Mouse (Mus musculus) lung, embryonic 14.5 days (tissue): Measurements from ENCODE around the gene Hcrtr1. TPM values are rescaled to one million over a fixed set of nuclear protein-coding genes. Genes with fewer than 3 reads are reported as not detected.

Source experiments
- ATAC-seq: fragments of 200-750 bp; cut with Nextera tagmentation; 2 replicates; pipeline ENCODE4 v1.8.0; 2017; ENCODE audit warnings: mild to moderate bottlenecking, moderate TSS enrichment, moderate library complexity; ENCODE audit not compliant: insufficient read depth
- DNase-seq: peaks from one replicate; pipeline ENCODE4 v3.0.0-alpha.2; 2015
- H3K27ac ChIP-seq: fragments of 300-500 bp; sonication (generic); 2 replicates; pipeline ENCODE4 v1.5.1; 2014; ENCODE audit warnings: low read depth, mild to moderate bottlenecking, moderate library complexity
- H3K27me3 ChIP-seq: fragments of 300-500 bp; sonication (generic); 2 replicates; pipeline ENCODE4 v1.6.1; 2014; ENCODE audit warnings: low read length, control low read depth; ENCODE audit not compliant: insufficient read depth
- H3K36me3 ChIP-seq: fragments of 300-500 bp; sonication (generic); 2 replicates; pipeline ENCODE4 v1.6.1; 2014; ENCODE audit warnings: control low read depth; ENCODE audit not compliant: insufficient read depth
- H3K4me1 ChIP-seq: fragments of 300-500 bp; sonication (generic); 2 replicates; pipeline ENCODE4 v1.6.1; 2014; ENCODE audit warnings: antibody characterized with exemption, control low read depth; ENCODE audit not compliant: insufficient read depth
- H3K4me2 ChIP-seq: fragments of 300-500 bp; sonication (generic); 2 replicates; pipeline ENCODE4 v1.6.1; 2014; ENCODE audit warnings: mild to moderate bottlenecking
- H3K4me3 ChIP-seq: fragments of 300-500 bp; sonication (generic); 2 replicates; pipeline ENCODE4 v1.5.1; 2014; ENCODE audit warnings: low read depth, low read length
- H3K9ac ChIP-seq: fragments of 300-500 bp; sonication (generic); 2 replicates; pipeline ENCODE4 v1.6.1; 2014
- H3K9me3 ChIP-seq: fragments of 300-500 bp; sonication (generic); 2 replicates; pipeline ENCODE4 v1.6.1; 2016; ENCODE audit warnings: low read depth, low read length, control low read depth
- CTCF ChIP-seq: IDR thresholded peaks from 2 replicates; pipeline ENCODE4 v1.5.1; 2016; ENCODE audit warnings: antibody characterized with exemption, low read depth
- WGBS: fragments of 180-500 bp; shearing (Covaris S2); extraction: QIAGEN DNeasy Blood & Tissue Kit; methylation state at CpG from one replicate; pipeline ENCODE4 v1.1.7; 2014; 5-methylcytosine and 5-hydroxymethylcytosine counted together
- polyA plus RNA-seq: library from polyadenylated mRNA; unstranded; fragments of >200 nt; fragmentation: Nextera tagmentation; extraction: Ambion mirVana; gene quantifications from 2 replicates; pipeline ENCODE4 v1.2.1, GENCODE M21; 2014

Gene Hcrtr1
- polyA plus RNA-seq, 1 experiment from 2014 or later = 0.39 TPM

DNA sequence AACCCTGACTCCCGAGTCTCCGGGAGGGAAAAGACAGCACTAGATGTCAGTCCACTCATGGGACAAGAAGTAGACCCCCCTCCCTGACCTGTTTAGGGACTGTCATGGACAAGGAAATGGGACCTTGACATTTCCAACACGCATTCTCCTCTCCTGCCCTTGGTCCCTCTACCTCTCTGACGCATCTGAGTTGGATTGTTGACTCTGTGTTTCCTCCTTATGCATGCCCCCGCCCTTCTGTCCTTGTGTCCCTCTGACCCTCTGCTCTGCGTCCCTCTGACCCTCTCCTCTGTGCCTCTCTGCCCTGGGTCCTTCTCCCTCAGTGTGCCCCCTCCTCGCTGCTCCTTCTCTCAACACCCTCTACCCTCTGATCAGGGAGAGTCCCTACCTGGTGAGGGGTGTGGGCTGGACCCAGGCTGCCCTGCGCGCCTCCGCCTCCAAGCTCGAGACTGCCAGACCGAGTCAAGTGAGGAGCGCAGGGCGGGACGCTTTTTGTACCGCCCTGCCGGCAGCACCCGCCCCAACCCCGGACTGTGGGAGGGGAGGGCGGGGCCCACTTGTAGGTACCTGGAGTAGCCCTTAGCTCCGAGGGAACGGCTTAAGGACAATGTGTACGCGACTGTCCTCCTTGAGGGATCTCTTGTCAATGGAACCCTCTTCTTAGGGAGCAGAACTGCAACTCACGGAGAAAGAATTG is 35.3 kb upstream of the Hcrtr1 start:
- Histone ChIP-seq H3K27me3 (peaks cover 8% of the 10 kb centered on the region; the same call in 1 of the 2 replicates), H3K9ac (peak overlapping the region; percentile 27), H3K36me3 (no peaks in the 10 kb centered on the region), H3K9me3 (no peaks in the 10 kb centered on the region), H3K4me1 (peaks cover 38% of the 10 kb centered on the region; the same call in 1 of the 2 replicates), H3K4me2 (peak overlapping the region; percentile 59), H3K27ac (peak overlapping the region; percentile 51), H3K4me3 (peak overlapping the region; percentile 28)
- DNase-seq = peak; percentile 80
- WGBS = 2% methylated on average over 25 of the region's 25 CpGs
- TF ChIP-seq CTCF = no peak
- peak; percentile 62 for ATAC-seq

DNA sequence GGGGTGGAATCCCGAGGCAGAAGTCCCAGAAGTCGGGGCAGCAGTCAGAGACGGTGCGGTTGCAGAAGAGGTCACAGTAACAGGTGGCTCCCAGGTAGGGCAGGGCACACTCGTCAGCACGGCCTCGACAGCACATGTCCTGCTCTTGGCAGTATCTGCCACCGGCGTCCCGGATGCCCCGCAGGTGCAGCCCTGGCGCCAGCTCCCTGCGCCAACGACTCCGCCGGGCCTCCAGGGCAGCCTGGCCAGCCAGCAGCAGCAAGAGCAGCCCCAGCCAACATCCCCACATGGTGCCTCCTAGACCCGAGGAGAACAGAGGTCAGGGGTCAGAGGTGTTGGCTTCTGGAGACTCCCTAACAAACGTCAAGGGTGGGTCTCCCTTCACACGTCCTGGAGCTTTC is 34.8 kb upstream of the Hcrtr1 start:
- H3K27me3 ChIP-seq = peaks cover 8% of the 10 kb centered on the region; the same call in 1 of the 2 replicates
- H3K27ac ChIP-seq = peak overlapping the region; percentile 51; the same call in 1 of the 2 replicates
- H3K36me3 ChIP-seq = no peaks in the 10 kb centered on the region
- H3K4me3 ChIP-seq = peak overlapping the region; percentile 28
- H3K4me2 ChIP-seq = peak overlapping the region; percentile 59
- DNase-seq = no peak
- peak overlapping the region; percentile 27 for H3K9ac ChIP-seq
- TF ChIP-seq CTCF = no peak
- WGBS = 31% methylated on average over 19 of the region's 19 CpGs
- no peak for ATAC-seq
- peaks cover 39% of the 10 kb centered on the region; the same call in 1 of the 2 replicates for H3K4me1 ChIP-seq
- H3K9me3 ChIP-seq = no peaks in the 10 kb centered on the region

DNA sequence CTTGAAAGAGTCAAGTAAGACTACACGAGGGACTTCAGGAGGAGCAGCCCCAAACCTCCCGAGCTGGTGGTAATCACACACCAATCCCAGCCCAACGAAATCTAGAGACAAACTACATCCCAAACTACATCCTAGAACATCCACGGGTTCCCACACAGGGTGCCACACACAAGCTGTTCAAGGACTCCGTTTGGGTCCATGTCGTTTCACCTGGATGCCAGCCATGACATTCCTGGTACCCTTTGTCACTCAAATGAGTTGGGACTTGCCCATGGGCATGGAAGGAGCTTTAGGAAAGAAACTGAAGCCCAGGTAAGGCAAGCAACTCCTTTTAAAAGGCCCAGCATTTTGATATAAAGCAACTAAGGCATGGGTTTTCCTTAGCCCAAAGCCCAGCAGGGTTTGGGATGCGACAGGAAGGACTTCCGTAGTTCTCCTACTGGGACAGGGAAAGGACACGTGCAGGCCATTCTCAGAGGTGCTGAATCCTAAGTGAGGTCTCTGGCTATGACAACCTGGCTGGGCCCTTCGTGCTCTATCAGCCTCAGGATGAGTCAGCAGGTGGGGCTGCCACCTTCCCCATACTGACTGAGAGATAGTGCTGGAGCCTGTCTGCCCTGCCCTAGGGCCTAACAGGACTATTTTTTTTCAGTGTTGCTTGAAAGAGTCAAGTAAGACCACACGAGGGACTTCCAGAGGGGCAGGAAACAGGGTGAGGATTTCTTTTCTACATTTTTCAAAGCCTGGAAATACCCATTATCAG is 34.1 kb upstream of the Hcrtr1 start:
- Histone ChIP-seq H3K9ac (peak overlapping the region; percentile 27; the same call in 1 of the 2 replicates), H3K9me3 (no peaks in the 10 kb centered on the region), H3K4me3 (peak overlapping the region; percentile 28), H3K4me2 (peak overlapping the region; percentile 59), H3K27ac (peak overlapping the region; percentile 78; the same call in 1 of the 2 replicates), H3K4me1 (peaks cover 45% of the 10 kb centered on the region), H3K36me3 (no peaks in the 10 kb centered on the region), H3K27me3 (peaks cover 8% of the 10 kb centered on the region; the same call in 1 of the 2 replicates)
- no peak for ATAC-seq
- 53% methylated on average over 11 of the region's 11 CpGs for WGBS
- no peak for DNase-seq
- TF ChIP-seq CTCF = no peak

DNA sequence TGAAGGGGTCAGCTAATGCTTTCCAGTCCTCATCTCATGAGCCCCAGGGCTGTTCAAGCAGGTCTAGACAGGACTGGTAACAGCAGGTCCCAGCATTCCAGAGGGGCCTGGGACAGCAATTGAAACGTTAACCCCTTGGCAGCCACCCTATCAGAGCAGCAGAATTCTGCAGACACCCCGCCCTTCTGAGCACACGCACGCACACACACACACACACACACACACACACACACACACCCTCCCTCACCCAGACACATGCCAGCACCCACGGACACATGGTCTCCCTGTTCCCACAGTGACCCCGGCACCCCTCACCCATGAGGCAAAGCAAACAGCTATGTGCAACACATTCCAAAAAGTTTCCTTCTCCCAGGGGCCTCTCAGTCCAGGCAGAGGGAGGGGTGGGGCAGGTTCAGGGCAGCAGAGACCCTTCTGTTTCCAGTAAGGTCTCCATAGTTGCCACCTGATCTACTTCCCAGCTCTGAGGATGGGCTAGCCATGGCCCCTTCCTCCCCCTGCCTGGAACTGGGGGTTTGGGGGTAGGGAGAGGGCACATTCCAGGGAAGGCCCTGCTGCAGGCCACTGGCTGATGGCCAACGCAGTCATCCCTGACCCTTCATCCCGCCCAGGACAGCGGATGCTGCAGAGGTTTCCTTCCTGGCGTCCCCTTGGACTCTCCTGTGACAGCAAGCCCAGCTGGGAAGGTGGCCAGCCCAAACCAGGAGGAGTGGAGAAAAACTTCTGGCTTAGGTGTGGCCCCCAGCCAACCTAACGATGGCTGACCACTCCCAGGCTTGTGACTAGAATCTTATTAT is 33.0 kb upstream of the Hcrtr1 start:
- DNase-seq (peak; percentile 55), ATAC-seq (peak; percentile 50)
- H3K27ac ChIP-seq = peak overlapping the region; percentile 78
- peaks cover 8% of the 10 kb centered on the region; the same call in 1 of the 2 replicates for H3K27me3 ChIP-seq
- peaks cover 48% of the 10 kb centered on the region for H3K4me1 ChIP-seq
- TF ChIP-seq CTCF = no peak
- peak overlapping the region; percentile 32 for H3K9ac ChIP-seq
- H3K36me3 ChIP-seq = no peaks in the 10 kb centered on the region
- no peak overlapping the region for H3K4me3 ChIP-seq
- 31% methylated on average over 11 of the region's 11 CpGs for WGBS
- H3K9me3 ChIP-seq = no peaks in the 10 kb centered on the region
- H3K4me2 ChIP-seq = peak overlapping the region; percentile 59

DNA sequence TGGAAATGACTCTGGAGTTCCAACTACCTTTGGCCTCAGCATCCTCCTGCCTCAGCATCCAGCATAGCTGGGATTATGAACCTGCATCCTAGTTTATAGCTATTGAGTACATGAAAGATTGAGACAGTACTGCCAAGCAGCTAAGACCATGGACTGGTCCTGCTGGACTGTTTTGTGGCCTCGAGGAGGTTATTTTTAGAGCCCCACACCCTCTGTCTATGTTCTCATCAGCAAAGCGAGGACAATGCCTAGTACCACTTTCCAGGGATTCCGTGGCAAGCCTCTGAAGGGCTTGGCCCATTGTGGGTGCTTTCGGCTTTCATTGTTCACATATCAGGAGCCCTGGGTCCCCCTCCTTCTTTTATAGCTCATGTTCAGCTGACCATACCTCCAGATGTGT is 31.2 kb upstream of the Hcrtr1 start:
- no peak for TF ChIP-seq CTCF
- no peak for DNase-seq
- Histone ChIP-seq H3K9ac (no peak overlapping the region), H3K4me3 (no peak overlapping the region), H3K4me1 (peaks cover 55% of the 10 kb centered on the region), H3K9me3 (no peaks in the 10 kb centered on the region), H3K27ac (no peak overlapping the region), H3K4me2 (no peak overlapping the region), H3K36me3 (no peaks in the 10 kb centered on the region), H3K27me3 (peaks cover 8% of the 10 kb centered on the region; the same call in 1 of the 2 replicates)
- no peak for ATAC-seq
- 81% methylated on average over 4 of the region's 4 CpGs for WGBS

DNA sequence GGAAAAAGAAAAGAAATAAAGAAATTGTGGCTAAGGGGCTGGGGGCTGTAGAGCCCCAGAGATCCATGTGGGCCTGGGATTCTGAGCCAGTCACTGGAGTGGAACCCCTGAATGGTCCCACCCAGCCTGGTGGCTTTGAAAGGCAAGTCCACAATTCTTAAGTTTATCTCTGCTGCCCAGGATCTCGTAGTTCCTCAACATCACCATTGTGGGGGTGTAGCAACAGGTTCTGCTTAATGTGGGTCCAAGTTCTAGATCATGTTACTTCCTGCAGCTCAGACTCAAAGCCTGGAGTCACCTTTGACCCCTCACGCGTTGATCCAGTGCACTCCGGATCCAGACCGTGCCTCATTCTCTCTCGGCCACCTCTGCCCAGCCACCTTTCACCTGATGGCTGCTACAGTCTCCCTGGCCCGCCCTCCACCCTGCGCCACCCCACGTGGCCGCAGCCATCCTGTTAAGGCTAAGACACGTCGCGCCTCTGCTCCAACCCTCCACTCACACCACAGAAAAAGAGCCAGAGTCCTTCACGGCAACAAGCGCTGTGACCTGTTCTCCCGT is 30.3 kb upstream of the Hcrtr1 start:
- Histone ChIP-seq H3K9ac (no peak overlapping the region), H3K27me3 (peaks cover 8% of the 10 kb centered on the region; the same call in 1 of the 2 replicates), H3K27ac (no peak overlapping the region), H3K36me3 (no peaks in the 10 kb centered on the region), H3K4me2 (no peak overlapping the region), H3K9me3 (no peaks in the 10 kb centered on the region), H3K4me3 (no peak overlapping the region), H3K4me1 (peaks cover 52% of the 10 kb centered on the region)
- WGBS = 71% methylated on average over 16 of the region's 16 CpGs
- ATAC-seq = no peak
- TF ChIP-seq CTCF = no peak
- no peak for DNase-seq
